Mouse (Mus musculus): ENCODE results near the gene Surf1. TPM values are rescaled to one million over a fixed set of nuclear protein-coding genes. Genes with fewer than 3 reads are reported as not detected.

Gene Surf1
- polyA plus RNA-seq, 1 experiment from 2014 or later, result 60.4 TPM

DNA sequence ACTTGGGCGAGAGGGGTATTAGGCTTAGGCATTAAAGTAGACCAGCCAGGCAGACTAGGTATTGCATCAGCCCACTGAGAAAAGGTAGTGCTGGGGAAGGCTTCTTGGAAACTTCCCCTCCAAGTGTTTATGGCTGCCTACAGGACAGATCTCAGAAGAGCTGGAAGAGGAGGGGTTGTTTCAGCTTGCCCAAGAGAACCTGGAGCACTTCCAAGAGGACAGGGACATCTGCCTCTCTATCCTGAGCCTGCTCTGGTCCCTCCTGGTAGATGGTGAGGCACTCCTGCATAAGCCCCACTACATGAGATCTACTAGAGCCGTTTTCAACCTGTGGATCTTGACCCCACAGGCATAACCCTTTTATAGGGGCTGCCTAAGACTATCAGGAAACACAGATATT is 34.1 kb upstream of the Surf1 start:
- WGBS, result 89% methylated on average over 2 of the region's 2 CpGs
- ATAC-seq (ENCODE audit: insufficient number of reproducible peaks, low FRiP score, low TSS enrichment, low read depth), result no peak
- peaks cover 61% of the 10 kb centered on the region for H3K36me3 ChIP-seq

GRCm38 (mm10) chr2:26943253-26943652 is 26.9 kb upstream of the Surf1 start:
- Histone ChIP-seq H3K9ac (no peak overlapping the region), H3K36me3 (peaks cover 9% of the 10 kb centered on the region), H3K9me3 (replicated peaks) (no peaks in the 10 kb centered on the region), H3K4me1 (no peaks in the 10 kb centered on the region), H3K27me3 (no peaks in the 10 kb centered on the region), H3K4me2 (replicated peaks) (no peak overlapping the region), H3K4me3 (replicated peaks) (no peak overlapping the region), H3K27ac (replicated peaks) (no peak overlapping the region)
- 76% methylated on average over 3 of the region's 3 CpGs for WGBS
- no peak for ATAC-seq (ENCODE audit: insufficient number of reproducible peaks, low FRiP score, low TSS enrichment, low read depth)

More for the DNA sequence above, 34.1 kb upstream of the Surf1 start:
- Histone ChIP-seq H3K27ac (replicated peaks) (no peak overlapping the region), H3K4me1 (no peaks in the 10 kb centered on the region), H3K27me3 (no peaks in the 10 kb centered on the region), H3K9me3 (replicated peaks) (no peaks in the 10 kb centered on the region), H3K4me3 (replicated peaks) (no peak overlapping the region), H3K4me2 (replicated peaks) (no peak overlapping the region), H3K9ac (no peak overlapping the region)

DNA sequence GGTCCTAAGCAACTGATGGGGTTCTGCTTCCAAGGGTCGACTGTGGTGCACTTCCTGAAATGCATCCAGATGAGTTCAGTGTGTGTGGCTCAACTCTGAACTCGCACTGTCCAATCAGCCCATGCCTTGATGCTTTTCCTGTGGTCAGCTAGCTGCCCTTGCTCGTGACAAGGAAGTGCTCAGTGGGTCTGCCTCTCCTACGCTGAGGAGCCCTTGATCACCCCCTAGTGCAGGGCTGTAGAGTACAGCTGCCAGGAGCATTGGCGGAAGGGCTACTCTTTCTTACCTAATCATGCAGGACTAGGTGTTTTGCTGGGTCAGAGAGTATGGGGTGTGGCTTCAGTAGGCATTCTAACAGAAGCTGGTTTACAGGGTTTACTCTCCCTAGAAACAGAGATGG is 25.2 kb upstream of the Surf1 start:
- Histone ChIP-seq H3K27ac (replicated peaks) (no peak overlapping the region), H3K9me3 (replicated peaks) (no peaks in the 10 kb centered on the region), H3K36me3 (no peaks in the 10 kb centered on the region; the same call in 1 of the 2 replicates), H3K4me3 (replicated peaks) (no peak overlapping the region), H3K4me2 (replicated peaks) (no peak overlapping the region), H3K9ac (no peak overlapping the region), H3K4me1 (no peaks in the 10 kb centered on the region), H3K27me3 (no peaks in the 10 kb centered on the region)
- ATAC-seq (ENCODE audit: insufficient number of reproducible peaks, low FRiP score, low TSS enrichment, low read depth), result no peak
- 30% methylated on average over 5 of the region's 5 CpGs for WGBS

DNA sequence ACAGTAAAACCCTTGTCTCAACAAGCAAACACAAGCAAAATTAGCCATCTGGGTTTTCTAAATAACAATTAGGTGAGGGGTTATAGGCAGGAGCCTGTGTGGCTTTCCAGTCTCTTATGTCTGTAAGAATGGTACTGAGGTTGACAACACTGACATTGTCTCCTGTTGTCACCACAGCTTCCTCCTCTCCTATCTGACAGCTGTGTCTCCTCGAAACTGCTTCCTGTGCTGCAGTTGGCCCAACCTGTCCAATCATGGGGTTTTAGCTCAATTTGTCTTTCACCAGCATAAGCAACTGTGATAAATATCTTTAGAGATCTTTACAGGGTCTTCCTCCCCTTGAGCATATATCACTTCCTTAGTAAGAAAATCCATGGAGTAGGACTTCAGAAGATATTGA is 20.1 kb upstream of the Surf1 start:
- no peaks in the 10 kb centered on the region for H3K36me3 ChIP-seq
- no peaks in the 10 kb centered on the region for H3K27me3 ChIP-seq
- H3K4me2 ChIP-seq (replicated peaks), result no peak overlapping the region
- H3K27ac ChIP-seq (replicated peaks), result no peak overlapping the region
- H3K4me1 ChIP-seq, result peaks cover 11% of the 10 kb centered on the region
- ATAC-seq (ENCODE audit: insufficient number of reproducible peaks, low FRiP score, low TSS enrichment, low read depth), result no peak
- 56% methylated on average over 1 of the region's 1 CpGs for WGBS
- H3K9me3 ChIP-seq (replicated peaks), result no peaks in the 10 kb centered on the region
- no peak overlapping the region for H3K4me3 ChIP-seq (replicated peaks)
- H3K9ac ChIP-seq, result no peak overlapping the region

GRCm38 (mm10) chr2:26935286-26935685 is 19.0 kb upstream of the Surf1 start:
- no peak for ATAC-seq (ENCODE audit: insufficient number of reproducible peaks, low FRiP score, low TSS enrichment, low read depth)
- H3K9me3 ChIP-seq (replicated peaks), result no peaks in the 10 kb centered on the region
- no peaks in the 10 kb centered on the region for H3K27me3 ChIP-seq
- no peak overlapping the region for H3K4me2 ChIP-seq (replicated peaks)
- peaks cover 21% of the 10 kb centered on the region for H3K4me1 ChIP-seq
- H3K9ac ChIP-seq, result no peak overlapping the region
- no peak overlapping the region for H3K27ac ChIP-seq (replicated peaks)
- WGBS, result 84% methylated on average over 2 of the region's 2 CpGs
- H3K36me3 ChIP-seq, result peaks cover 10% of the 10 kb centered on the region
- H3K4me3 ChIP-seq (replicated peaks), result no peak overlapping the region

DNA sequence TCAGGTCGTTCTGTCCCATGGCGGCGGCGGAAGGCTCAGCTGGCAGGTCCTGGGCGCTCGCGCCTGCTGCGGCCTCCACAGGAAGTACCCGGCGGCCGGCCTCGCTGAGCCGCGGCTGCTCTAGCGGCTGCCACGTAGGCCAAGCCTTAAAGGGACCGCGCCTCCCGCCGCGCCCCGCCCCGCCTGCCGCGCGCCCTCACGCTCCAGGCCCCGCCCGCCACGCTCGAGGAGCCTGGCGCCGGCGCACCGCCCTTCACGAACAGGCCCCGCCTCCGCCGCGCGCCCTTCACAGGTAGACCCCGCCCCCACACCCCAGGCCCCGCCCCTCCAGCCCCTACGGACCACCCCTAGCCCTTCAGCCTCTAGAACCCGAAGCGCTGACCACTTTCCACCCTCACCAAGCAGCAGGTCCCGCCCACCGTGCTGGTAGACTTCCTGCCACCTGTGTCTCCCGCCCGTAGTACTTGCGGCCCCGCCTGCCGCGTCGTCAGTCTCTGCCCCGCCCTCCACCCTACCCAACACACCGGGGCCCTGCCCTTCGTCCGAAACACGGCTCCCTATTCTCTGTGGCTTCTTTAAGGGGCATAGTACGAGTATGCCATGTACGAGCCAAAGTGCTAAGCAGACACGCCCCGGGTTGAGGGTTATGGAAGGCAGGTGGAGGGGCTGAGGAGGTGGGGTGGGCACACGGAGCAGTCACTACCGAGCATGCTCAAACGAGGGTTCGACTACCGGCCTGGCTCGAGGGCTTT is 17.1 kb upstream of the Surf1 start, which contains the start of the genes Surf4 and Stkld1:
Surf4 (minus strand) TSS at position 625 of the 752 bp plus-strand sequence.
Stkld1 (plus strand) TSS at position 744 of the 752 bp plus-strand sequence.
- Histone ChIP-seq H3K9ac (peak within 1 kb of the TSS; percentile 100), H3K36me3 (peaks cover 28% of the 10 kb centered on the region), H3K27ac (replicated peaks) (peak within 1 kb of the TSS; percentile 93), H3K4me3 (replicated peaks) (peak within 1 kb of the TSS; percentile 88), H3K4me2 (replicated peaks) (peak within 1 kb of the TSS; percentile 66), H3K9me3 (replicated peaks) (no peaks in the 10 kb centered on the region), H3K4me1 (peaks cover 39% of the 10 kb centered on the region), H3K27me3 (no peaks in the 10 kb centered on the region)
- under 1% methylated on average over 66 of the region's 70 CpGs for WGBS
- peak; percentile 96 for ATAC-seq (ENCODE audit: insufficient number of reproducible peaks, low FRiP score, low TSS enrichment, low read depth)

GRCm38 (mm10) chr2:26932473-26933303 is 16.4 kb upstream of the Surf1 start:
- Histone ChIP-seq H3K27me3 (no peaks in the 10 kb centered on the region), H3K9ac (peak overlapping the region; percentile 100), H3K27ac (replicated peaks) (peak overlapping the region; percentile 93), H3K4me1 (peaks cover 45% of the 10 kb centered on the region), H3K9me3 (replicated peaks) (no peaks in the 10 kb centered on the region), H3K36me3 (peaks cover 36% of the 10 kb centered on the region), H3K4me3 (replicated peaks) (peak overlapping the region; percentile 88), H3K4me2 (replicated peaks) (peak overlapping the region; percentile 66)
- no peak; the same call in none of the 2 replicates for ATAC-seq (ENCODE audit: insufficient number of reproducible peaks, low FRiP score, low TSS enrichment, low read depth)
- WGBS, result under 1% methylated on average over 49 of the region's 49 CpGs

GRCm38 (mm10) chr2:26930390-26930789 is 14.1 kb upstream of the Surf1 start:
- no peak overlapping the region for H3K27ac ChIP-seq (replicated peaks)
- H3K9ac ChIP-seq, result no peak overlapping the region
- H3K27me3 ChIP-seq, result no peaks in the 10 kb centered on the region
- no peaks in the 10 kb centered on the region for H3K9me3 ChIP-seq (replicated peaks)
- 35% methylated on average over 1 of the region's 1 CpGs for WGBS
- peaks cover 46% of the 10 kb centered on the region for H3K4me1 ChIP-seq
- no peak overlapping the region for H3K4me2 ChIP-seq (replicated peaks)
- no peak for ATAC-seq (ENCODE audit: insufficient number of reproducible peaks, low FRiP score, low TSS enrichment, low read depth)
- peaks cover 57% of the 10 kb centered on the region for H3K36me3 ChIP-seq
- no peak overlapping the region for H3K4me3 ChIP-seq (replicated peaks)

- ATAC-seq (ENCODE audit: insufficient number of reproducible peaks, low FRiP score, low TSS enrichment, low read depth), result no peak
- WGBS, result 85% methylated on average over 6 of the region's 6 CpGs
- Histone ChIP-seq H3K36me3 (peaks cover 82% of the 10 kb centered on the region), H3K4me3 (replicated peaks) (no peak overlapping the region), H3K9me3 (replicated peaks) (no peaks in the 10 kb centered on the region), H3K4me2 (replicated peaks) (no peak overlapping the region), H3K9ac (no peak overlapping the region), H3K27ac (replicated peaks) (no peak overlapping the region), H3K27me3 (no peaks in the 10 kb centered on the region), H3K4me1 (peaks cover 42% of the 10 kb centered on the region)
These were observed 11.6 kb upstream of the Surf1 start for GRCm38 (mm10) chr2:26927745-26928476.

GRCm38 (mm10) chr2:26921784-26922183 is 5.5 kb upstream of the Surf1 start:
- Histone ChIP-seq H3K4me1 (peaks cover 14% of the 10 kb centered on the region), H3K9me3 (replicated peaks) (no peaks in the 10 kb centered on the region), H3K4me3 (replicated peaks) (no peak overlapping the region), H3K4me2 (replicated peaks) (no peak overlapping the region), H3K27ac (replicated peaks) (no peak overlapping the region), H3K36me3 (peaks cover 87% of the 10 kb centered on the region), H3K27me3 (no peaks in the 10 kb centered on the region), H3K9ac (no peak overlapping the region)
- ATAC-seq (ENCODE audit: insufficient number of reproducible peaks, low FRiP score, low TSS enrichment, low read depth), result no peak
- WGBS, result 77% methylated on average over 9 of the region's 9 CpGs

Data from embryonic facial prominence, embryonic 15.5 days (tissue).